Mouse (Mus musculus) liver (tissue): Measurements from ENCODE around the gene Slc51a.
"Not testable (repeated sequence)": the region's sequence is repeated elsewhere in the genome, so short reads cannot be mapped to it uniquely, and the experiment has no call there.

Experiments used
- DNase-seq: peaks from one replicate; pipeline ENCODE4 v3.0.0-alpha.2; 2020; ENCODE audit warnings: mixed read lengths

Slc51a gene

DNA sequence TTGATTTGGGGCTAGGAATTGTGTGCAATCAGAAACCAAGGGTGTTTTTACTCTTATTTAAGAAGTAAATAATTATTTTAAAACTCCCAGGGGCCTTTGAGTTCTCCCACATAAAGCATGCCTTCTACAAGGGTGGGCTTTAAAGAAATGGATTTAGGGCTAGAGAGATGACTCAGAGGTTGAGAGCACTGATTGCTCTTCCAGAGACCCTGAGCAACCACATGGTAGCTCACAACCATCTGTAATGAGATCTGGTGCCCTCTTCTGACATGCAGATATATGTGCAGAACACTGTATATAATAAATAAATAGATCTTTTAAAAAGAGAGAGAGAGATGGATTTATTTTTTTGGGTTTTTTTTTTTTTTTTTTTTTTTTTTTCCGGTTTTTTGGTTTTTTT, 22.8 kb downstream of the Slc51a start:
- DNase-seq = no peak

DNA sequence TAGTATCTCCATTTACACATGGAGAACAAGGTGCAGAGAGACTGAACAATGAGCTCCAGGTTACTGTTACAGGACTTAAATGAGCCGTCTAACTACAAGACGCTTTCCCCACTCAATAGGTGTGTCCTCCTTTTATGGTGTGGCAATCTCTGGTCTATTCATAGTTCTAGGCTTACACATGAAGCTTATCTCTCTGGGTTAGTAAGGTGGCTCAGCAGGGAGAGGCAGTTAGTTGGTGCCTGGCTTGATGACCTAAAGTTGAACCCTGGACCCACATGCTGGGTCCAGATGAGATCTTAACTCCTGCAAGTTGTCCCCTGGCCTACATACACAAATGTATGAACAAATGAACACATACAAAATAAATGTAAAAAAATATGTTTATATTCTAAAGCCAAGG, 24.3 kb downstream of the Slc51a start:
- no peak for DNase-seq

DNA sequence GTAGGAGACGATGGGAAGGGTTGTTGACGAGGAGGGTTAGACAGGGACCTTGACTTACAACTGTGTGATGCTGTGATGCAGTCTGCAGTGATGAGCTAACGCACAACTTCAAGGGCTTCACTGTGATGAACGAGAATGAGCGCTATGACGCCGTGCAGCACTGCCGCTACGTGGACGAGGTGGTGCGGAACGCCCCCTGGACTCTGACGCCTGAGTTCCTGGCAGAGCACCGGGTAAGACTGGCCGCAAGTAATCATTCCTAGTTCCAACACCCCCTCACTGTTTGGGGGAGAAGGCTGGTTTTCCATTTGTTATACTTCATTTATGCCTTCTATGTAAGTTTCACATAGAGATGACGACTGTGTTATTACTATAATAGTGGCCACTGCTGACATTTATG, 24.7 kb downstream of the Slc51a start:
- DNase-seq = no peak

DNA sequence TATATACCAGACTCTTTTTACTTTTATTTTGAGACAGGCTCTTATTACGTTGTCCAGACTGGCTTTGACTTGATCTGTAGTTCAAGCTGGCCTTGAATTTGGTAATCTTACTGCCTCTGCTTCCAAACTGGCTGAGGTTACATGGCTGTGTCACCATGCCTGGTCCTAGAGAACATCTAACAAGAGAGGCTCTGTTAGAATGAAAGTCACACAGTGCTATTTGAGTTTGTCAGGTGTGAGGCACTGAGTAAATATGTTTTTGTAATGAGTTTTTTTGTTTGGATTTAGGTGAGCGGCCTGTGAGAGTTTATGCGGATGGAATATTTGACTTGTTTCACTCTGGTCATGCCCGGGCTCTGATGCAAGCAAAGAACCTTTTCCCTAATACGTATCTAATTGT, 26.0 kb downstream of the Slc51a start:
- DNase-seq = no peak

DNA sequence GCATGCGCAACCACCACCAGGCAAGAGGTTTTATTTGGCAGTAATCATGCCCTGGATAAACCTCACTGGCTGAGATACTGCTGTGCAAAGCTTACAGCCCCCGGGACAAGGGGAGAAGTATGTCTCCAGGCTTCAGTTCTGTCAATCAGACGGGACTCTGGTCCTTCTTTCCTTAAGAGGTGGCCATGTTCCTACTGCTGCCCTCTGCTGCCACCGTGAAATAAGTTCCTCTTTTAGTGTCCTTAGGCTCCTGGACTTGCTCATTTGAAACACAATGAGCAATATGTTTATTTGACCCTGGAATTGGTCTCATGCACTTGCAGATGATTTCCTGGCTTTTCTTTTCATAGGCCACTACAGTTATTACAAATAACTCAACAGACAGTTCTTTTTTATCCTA, 27.2 kb downstream of the Slc51a start:
- DNase-seq = no peak

DNA sequence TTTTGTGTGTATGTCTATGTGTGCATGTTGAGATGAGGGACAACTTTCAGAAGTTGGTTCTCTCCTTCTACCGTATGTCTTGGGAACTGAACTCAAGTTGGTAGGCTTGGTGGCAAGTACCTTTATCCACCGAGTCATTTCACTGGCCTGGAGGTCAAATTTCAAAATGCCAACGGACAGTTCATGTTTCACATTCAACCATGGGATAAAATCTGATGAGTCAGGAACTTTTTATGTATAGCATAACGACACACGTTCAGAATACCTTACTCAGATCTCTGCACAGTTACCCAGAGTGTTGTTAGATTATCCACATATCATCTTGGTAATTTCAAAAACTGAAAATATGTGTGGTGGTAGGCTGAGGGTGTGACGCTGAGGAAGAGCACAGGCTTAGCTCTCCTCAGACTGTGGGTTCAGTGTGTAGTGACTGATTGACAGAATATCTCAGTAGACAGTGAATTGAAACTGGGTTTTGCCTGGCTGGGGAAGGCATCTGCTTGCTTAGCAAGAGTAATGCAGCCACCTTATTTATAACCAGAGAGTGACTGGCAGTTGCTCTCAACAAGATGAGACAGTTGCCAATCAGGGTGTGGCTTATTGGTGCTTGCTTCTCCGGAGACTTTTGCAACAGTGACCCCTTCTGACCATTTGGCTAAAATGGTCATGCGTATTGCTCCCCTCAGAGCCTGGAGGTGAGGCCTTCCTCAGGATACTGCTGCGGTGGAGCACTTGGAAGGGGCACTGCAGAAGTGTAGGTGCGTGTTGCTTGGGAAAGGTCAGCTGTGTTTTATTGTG, 29.9 kb downstream of the Slc51a start:
- peak; percentile 71 for DNase-seq

DNA sequence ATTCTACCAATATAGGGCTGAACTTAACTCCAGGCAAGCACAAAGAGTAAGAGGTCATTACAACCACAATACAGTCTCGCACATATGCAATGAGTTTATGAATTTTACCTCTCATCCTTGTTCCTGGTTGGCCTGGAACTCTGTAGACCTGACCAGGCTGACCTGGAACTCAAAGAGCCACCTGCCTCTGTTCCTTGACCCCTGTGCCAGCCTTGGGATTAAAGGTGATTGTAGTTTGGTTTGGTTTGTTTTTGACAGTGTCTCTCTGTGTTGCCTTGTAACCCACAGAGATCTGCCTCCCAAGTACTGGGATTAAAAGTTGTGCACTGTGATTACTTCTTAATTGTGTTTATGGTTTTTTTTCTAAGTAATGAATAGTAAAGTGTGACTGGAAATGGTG, 30.9 kb downstream of the Slc51a start:
- no peak for DNase-seq

DNA sequence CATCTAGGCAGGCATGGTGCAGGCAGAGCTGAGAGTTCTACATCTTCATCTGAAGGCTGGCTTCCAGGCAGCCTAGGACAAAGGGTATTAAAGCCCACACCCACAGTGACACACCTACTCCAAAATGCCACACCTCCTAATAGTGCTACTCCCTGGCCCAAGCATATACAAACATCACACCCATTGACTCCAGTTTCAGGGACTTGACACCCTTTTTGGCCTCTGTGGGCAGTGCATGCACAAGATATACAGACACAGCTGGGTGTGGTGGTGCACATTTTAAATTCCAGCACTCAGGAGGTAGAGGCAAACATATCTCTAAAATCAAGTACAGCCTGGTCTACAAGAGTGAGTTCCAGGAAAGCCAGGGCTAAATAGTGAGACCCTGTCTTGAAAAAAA, 31.6 kb downstream of the Slc51a start:
- peak; percentile 42 for DNase-seq

DNA sequence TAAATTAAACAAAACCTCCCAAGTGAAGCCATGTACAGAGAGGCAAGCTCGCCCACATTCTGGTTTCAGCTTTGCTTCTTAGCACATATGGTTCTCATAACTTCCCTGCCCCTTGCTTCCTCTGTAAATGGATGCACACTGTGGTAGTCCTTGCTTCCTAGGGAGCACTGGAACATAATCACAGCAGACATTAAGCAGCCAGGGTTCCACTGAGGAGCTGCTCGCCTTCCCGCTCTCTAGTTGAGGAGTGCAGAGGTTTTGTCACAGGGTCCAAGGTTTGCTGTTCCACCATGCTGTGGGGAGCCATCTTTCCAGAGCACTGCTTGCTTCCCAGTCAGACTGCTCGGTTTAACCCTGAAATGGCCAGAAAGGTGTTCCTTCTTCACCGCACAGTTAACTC, 33.0 kb downstream of the Slc51a start:
- no peak for DNase-seq

DNA sequence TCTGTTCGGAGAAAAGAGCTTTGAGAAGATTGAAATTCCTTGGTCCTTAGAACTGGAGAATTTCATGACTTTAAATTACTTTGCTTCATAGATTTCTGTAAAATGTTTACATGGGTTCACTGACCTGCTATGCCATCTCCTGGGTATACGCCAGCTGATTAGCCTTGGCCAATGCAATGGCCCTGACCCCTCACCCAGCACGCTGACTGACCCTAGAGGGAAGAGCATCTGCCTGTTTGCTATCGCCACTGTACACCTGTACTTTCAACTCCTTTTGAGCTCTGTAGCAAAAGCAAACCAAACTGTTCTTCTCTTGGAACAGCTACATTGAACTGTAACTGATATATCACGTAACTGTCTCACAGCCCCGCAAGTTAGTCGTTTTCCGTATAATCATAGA, 34.6 kb downstream of the Slc51a start:
- DNase-seq = peak; percentile 22

DNA sequence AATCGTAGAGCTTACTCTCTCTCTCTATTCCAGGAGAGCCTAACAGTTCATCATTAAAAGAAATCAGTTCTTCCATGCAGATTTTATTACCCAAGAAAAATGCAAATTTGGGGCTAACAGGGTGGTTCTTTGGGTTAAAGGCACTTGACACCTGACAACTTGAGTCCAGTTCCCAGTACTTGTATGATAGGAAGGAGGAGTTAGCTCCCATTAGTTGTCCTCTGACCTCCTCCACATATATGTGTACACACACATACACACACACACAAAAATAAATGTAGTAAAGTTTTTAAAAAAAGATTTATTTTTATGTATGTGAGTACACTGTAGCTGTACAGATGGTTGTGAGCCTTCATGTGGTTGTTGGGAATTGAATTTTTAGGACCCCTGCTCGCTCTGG, 37.5 kb downstream of the Slc51a start:
- no peak for DNase-seq

DNA sequence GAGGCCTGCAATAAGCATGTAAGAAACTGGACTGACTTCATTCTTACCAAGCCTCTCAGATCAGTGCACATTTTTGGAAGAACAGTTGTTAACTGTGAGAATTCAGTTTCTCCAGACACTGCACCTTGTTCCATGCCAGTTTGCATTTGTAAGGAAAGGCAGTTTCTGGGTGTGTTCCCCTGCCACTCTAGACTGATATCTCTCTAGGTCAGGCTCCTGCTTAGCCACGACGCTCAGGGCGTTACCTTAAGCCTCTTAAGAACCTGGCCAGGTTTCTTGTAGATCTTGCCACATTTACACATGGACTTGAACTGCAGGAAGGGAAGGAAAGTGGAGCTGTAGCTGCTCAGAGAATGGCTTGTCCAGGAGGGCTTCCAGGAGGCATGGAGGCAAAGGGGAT, 38.0 kb downstream of the Slc51a start:
- peak; percentile 80 for DNase-seq

DNA sequence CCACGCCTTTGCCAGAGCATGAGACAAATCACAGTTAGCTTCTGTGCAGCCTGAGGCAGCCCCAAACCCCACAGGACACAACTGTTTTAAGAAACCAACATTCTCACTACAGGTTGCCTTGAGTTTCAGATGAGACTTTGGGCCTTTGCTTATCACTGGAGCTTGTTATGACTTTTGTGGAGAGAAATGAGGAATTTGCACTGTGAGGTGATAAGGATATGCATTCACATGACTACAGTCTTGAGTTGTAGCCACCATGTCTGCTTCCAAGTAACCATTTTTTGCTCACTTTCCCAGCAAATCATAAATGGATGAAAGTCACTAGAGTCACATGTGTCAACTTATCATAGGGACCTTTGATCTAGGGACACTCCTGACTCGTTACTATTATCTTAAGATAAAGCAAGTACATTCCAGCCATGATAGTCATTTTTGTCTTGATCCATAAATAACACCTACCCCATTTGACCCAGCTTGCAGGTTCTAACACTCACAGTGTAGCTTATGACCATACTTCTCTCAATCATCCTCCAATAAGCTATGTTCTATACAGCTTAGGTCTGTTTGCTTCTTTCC, 41.0 kb downstream of the Slc51a start:
- no peak for DNase-seq

DNA sequence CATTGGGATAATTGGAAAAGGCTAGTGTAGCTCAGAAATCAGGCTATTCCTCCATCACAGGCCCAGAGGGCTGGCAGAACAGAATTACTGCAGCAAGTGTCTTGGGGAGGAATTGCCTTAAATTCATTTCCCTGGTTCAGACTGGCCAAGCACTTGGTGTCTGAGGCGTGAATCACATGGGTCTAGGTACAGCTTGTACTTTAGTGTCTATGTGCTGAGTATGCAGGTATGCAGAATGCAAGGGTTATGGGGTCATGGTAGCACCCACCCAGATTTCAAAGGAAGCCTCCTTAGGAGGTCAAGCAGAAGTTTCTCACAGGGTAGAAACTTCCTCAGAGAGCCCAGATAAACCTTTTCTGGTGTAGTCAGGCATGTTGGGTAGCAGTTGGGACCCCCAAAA, 42.1 kb downstream of the Slc51a start:
- DNase-seq = no peak

DNA sequence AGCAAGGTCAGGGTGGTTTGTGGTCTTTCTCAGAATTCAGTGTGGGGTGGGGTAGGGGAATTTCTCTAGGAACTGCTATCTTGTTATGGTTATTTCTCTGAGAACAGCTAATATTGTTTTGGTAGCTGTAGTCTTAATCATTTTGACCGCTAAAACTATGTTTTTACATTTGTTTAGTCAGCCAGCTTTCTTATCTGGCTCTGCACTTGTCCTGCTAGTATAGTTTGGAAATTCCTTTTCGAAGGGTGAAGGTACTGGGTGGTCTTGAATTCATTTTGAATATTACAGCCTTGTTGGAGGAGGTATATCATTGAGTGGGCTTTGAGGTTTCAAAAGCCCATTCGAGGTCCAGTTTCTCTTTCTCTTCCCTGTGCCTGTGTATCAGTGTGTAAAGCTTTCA, 43.1 kb downstream of the Slc51a start:
- DNase-seq = not testable (repeated sequence)

DNA sequence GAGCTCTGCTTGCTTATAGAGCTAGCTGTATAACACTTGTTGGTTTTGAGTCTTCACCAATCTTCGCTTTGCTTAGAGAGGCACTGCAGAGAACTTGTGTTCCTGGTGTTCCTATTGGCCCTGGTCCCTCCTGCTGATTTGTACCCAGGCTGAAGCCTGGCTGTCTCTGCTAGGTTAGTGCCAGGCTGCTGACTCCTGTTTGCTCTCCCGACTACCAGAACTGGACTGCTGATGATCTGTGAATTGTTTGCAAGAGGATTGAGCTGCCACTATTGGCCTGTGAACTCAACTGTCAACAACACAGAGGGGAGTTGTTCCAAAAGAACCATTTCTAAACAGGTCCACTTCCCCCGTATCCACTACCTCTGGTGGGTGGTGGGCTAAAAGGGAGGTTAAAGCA, 46.2 kb downstream of the Slc51a start:
- DNase-seq = no peak

DNA sequence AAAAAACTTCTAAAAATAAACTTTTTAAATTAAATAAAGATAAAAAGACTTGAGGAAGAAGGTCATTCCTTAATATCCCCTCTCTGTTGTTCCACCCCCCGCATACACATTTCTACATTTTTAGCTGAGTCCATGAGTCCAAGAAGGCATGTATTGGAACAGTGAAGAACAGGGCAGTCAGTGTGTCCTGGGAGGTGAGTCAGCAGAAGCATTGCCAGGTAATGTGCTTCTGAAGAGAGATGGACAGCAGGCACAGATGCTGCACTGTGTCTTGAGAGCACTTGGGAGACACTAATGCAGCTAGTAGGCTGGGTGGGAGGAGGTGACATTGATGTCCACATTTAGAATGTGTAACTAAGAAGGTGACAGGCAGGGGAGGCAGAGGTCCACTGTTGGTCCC, 50.4 kb downstream of the Slc51a start:
- no peak for DNase-seq

DNA sequence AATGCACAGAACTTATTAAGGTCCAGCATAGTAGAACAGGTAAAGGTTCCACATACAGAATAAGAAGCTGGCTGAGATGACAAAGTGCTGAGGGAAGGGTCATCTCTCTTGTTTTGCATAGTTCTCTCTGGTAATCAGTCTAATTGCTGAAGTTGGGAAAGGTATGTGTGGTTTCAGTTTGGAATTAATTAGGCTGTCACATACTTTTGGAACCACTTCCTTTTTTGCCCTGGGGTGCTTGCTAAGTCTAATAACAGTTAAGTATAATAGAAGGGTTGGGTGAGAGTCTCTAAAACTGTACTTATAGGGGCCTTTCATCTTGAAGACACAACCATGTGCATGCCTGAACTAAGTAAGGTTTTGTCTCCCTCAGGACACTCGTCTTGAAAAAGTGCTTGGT, 51.0 kb downstream of the Slc51a start:
- no peak for DNase-seq

DNA sequence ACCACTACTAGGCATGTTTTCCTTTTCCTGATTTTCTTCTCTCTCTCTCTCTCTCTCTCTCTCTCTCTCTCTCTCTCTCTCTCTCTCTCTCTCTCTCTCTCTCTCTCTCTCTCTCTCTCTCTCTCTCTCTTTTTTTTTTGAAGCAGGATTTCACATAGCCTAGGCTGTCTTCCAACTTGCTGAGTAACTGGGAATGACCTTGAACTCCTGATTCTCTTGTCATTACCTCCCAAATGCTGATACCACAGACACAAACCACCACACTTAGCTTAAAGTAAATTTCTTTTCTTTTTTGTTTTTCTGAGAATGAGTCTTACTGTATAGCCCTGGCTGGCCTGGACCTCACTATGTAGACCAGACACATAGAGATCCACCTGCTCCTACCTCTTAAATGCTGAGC, 53.0 kb downstream of the Slc51a start:
- no peak for DNase-seq

DNA sequence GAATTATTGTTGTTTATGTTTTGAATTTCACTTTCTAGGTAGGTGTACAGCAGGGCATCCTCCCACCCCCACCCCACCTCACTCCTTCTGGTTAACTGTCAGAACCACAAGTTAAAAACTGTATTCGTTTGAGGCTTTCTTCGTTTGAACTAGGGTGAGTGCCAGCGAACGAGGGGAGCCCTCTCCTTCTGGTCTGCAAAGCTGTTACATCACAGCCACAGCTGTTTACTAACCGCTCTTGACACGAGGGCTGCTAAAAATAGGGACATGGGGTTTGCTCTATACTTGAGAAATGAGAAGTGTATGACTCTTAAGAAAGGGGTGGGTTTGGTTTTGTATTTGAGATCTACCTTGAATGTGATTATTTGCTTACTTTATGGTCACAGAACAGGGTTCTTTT, 53.6 kb downstream of the Slc51a start:
- peak; percentile 14 for DNase-seq

DNA sequence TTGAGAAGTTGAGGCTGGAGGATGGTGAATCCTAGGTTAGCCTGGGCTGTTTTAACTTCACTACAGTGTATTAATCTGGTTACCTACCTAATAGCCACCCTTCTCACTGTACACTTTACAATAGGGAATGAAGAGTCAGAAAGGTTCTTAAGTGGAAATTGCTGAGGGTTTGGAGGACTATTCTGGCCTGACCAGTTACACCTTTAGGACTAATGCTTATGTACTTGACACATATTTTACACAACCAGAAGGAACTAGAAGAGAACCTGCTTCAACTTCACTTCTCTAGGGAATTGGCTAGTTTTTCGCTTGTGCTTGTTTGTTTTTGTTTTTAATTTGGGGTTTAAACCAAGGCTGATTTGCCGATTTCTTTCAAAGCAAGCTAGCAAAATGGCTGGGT, 54.5 kb downstream of the Slc51a start:
- DNase-seq = no peak

DNA sequence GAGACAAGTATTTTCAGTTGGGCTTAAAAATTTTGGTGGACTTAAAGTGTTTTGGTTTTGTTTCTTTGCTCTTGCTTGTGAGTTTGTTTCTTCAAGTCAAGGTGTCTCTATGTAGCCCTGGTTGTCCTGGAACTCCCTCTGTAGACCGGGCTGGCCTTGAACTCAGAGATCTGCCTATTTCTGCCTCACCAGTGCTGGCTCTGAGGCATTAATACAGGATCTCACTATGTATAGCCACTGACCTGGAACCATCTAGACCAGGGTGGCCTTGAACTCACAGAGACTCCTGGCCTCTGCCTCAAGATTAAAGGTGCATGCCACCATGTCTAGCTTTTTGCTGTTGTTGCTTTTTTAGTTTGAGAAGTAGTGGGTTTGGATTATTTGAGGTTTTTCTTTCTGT, 55.8 kb downstream of the Slc51a start:
- DNase-seq = no peak

DNA sequence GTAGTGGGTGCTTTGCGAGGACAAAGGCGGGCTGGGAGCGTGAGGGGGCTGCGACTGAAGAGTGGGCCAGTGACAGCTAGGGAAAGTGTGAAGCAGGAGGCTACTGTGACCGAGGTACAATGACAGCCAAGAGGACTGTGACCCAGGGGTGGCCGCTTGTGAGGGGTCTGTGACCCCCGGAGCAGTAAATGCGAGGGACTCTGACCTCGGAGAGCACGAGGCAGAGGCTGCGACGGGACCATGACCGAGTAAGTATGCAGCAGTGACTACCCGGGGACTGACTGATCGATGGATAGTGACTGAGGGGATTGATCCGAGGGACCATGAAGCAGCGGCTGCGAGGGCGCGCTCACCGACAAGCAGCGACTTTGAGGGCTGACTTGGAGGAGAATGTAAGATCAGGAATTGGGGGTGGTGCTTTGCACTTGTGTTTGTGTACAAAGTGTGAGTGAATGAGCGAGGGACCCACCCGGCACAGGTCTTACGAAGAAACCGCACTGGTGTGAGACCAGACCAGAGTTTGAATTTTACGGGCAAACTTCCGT, 56.6 kb downstream of the Slc51a start:
- DNase-seq = peak; percentile 61

DNA sequence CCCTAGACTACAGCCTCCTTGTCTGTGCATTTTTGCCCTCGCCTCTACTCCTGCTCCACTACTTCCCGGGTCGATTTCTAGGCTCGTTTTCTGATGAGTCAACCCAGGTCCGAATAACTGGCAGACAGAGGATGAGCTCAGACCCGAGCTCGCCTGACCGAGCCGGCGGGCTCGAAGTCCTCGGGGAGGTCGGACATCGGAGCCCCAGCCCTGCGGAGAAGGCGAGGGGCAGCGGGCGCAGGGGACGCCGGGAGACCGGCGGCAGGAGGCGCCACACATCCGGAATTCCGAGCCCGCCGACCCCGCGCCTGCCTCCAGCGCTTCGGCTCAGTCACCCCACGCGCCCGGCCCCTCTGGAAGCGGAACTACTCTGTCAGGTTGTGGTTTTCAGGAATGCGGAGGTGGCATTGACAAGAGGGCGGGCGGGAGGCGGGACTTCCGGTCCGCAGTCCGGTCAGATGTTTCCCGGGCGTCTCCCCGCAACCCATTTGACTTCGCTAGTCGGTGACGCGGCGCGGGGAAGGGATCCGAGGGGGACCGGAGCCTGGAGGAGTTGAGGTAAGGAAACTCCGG, 57.1 kb downstream of the Slc51a start, which contains the start of gene Pcyt1a:
Gene Pcyt1a (plus strand): TSS at position 448 of the 573 bp plus-strand sequence.
- DNase-seq = peak; percentile 95
